Mouse (Mus musculus) kidney, adult 2 months (tissue): ENCODE results near the gene Itgb6.

Experiments
- CTCF ChIP-seq: fragments of 200-500 bp; conservative IDR thresholded peaks from 2 replicates; pipeline ENCODE4 v1.5.1; 2011; ENCODE audit warnings: low read depth, mild to moderate bottlenecking, control low read depth, low read length, moderate library complexity, mixed read lengths; ENCODE audit not compliant: insufficient read depth, insufficient read length
- POLR2A ChIP-seq: fragments of 200-500 bp; IDR thresholded peaks from one replicate; pipeline ENCODE4 v1.6.1; 2011; ENCODE audit warnings: low read depth, low read length, control low read depth

GRCm38 (mm10) chr2:60710317-60710716 is 12.1 kb downstream of the Itgb6 start:
- TF ChIP-seq POLR2A (no peak), CTCF (no peak)
